Mouse (Mus musculus) layer of hippocampus, adult 11-12 months (tissue): ENCODE measurements around the gene Scrn3.

ENCODE experiments used
- DNase-seq: peaks from one replicate; pipeline ENCODE4 v3.0.0; 2022; ENCODE audit warnings: low spot score

The Scrn3 gene

GRCm38 (mm10) chr2:73312152-73313116 is at the start of gene Scrn3, which contains the start of gene Cir1:
Scrn3 (plus strand) TSS chr2:73312601.
Cir1 (minus strand) TSS chr2:73312701.
- peak; percentile 94 for DNase-seq

GRCm38 (mm10) chr2:73263172-73263765 is 49.1 kb upstream of the Scrn3 start:
- DNase-seq = no peak

GRCm38 (mm10) chr2:73263794-73264610 is 48.4 kb upstream of the Scrn3 start:
- DNase-seq = no peak

- no peak for DNase-seq
Measured at GRCm38 (mm10) chr2:73264611-73265195, 47.7 kb upstream of the Scrn3 start.

GRCm38 (mm10) chr2:73266011-73266410 is 46.4 kb upstream of the Scrn3 start:
- DNase-seq = no peak

- DNase-seq = no peak
Measured at GRCm38 (mm10) chr2:73266623-73267022, 45.8 kb upstream of the Scrn3 start.

GRCm38 (mm10) chr2:73267231-73267630 is 45.2 kb upstream of the Scrn3 start:
- no peak for DNase-seq

- DNase-seq = no peak
Measured at GRCm38 (mm10) chr2:73267818-73268217, 44.6 kb upstream of the Scrn3 start.

GRCm38 (mm10) chr2:73268281-73268680 is 44.1 kb upstream of the Scrn3 start:
- DNase-seq = no peak

GRCm38 (mm10) chr2:73268836-73269395 is 43.5 kb upstream of the Scrn3 start:
- DNase-seq = no peak

GRCm38 (mm10) chr2:73269666-73270065 is 42.7 kb upstream of the Scrn3 start:
- DNase-seq = no peak

GRCm38 (mm10) chr2:73270071-73270592 is 42.3 kb upstream of the Scrn3 start:
- no peak for DNase-seq

GRCm38 (mm10) chr2:73270593-73271458 is 41.6 kb upstream of the Scrn3 start:
- DNase-seq = no peak

GRCm38 (mm10) chr2:73271459-73272161 is 40.8 kb upstream of the Scrn3 start, which contains the start of gene Sp9:
Sp9 (plus strand) TSS chr2:73271925.
- DNase-seq = no peak

- DNase-seq = no peak
Measured at GRCm38 (mm10) chr2:73272351-73273248, 39.8 kb upstream of the Scrn3 start.

GRCm38 (mm10) chr2:73273249-73274118 is 38.9 kb upstream of the Scrn3 start:
- no peak for DNase-seq

- DNase-seq = no peak
Measured at GRCm38 (mm10) chr2:73274119-73274920, 38.1 kb upstream of the Scrn3 start.
